Mouse (Mus musculus) midbrain, embryonic 13.5 days (tissue): ENCODE data around the gene Nhlrc2. TPM values are rescaled to one million over a fixed set of nuclear protein-coding genes. Genes with fewer than 3 reads are reported as not detected.

Source experiments
- ATAC-seq: fragments of 200-750 bp; cut with Nextera tagmentation; 2 replicates; pipeline ENCODE4 v1.8.0; 2017; ENCODE audit warnings: mild to moderate bottlenecking, moderate TSS enrichment, moderate library complexity
- H3K27ac ChIP-seq: fragments of 300-500 bp; sonication (generic); 2 replicates; pipeline ENCODE4 v1.5.1; 2015; ENCODE audit warnings: inconsistent platforms, mild to moderate bottlenecking, moderate library complexity
- H3K27me3 ChIP-seq: fragments of 300-500 bp; sonication (generic); 2 replicates; pipeline ENCODE4 v1.6.1; 2015; ENCODE audit warnings: mild to moderate bottlenecking, inconsistent platforms
- H3K36me3 ChIP-seq: fragments of 300-500 bp; sonication (generic); 2 replicates; pipeline ENCODE4 v1.6.1; 2015; ENCODE audit warnings: mild to moderate bottlenecking, inconsistent platforms
- H3K4me1 ChIP-seq: fragments of 300-500 bp; sonication (generic); replicated peaks from 2 replicates; pipeline ENCODE4 v1.6.1; 2015; ENCODE audit warnings: inconsistent platforms
- H3K4me2 ChIP-seq: fragments of 300-500 bp; sonication (generic); replicated peaks from 2 replicates; pipeline ENCODE4 v1.6.1; 2015; ENCODE audit warnings: moderate library complexity, mild to moderate bottlenecking, inconsistent platforms
- H3K4me3 ChIP-seq: fragments of 300-500 bp; sonication (generic); replicated peaks from 2 replicates; pipeline ENCODE4 v1.5.1; 2015; ENCODE audit warnings: mild to moderate bottlenecking, inconsistent platforms
- H3K9ac ChIP-seq: fragments of 300-500 bp; sonication (generic); replicated peaks from 2 replicates; pipeline ENCODE4 v1.6.1; 2015; ENCODE audit warnings: mild to moderate bottlenecking, inconsistent platforms
- H3K9me3 ChIP-seq: fragments of 300-500 bp; sonication (generic); 2 replicates; pipeline ENCODE4 v1.6.1; 2016; ENCODE audit warnings: mild to moderate bottlenecking, inconsistent platforms
- WGBS: fragments of 180-500 bp; shearing (Covaris S2); methylation state at CpG from one replicate; pipeline ENCODE4 v1.1.7; 2015; 5-methylcytosine and 5-hydroxymethylcytosine counted together
- polyA plus RNA-seq: library from polyadenylated mRNA; unstranded; fragments of >200 nt; fragmentation: Nextera tagmentation; extraction: Ambion mirVana; gene quantifications from 2 replicates; pipeline ENCODE4 v1.2.1, GENCODE M21; 2015

Gene Nhlrc2
- polyA plus RNA-seq, 1 experiment from 2014 or later: 11.6 TPM

DNA sequence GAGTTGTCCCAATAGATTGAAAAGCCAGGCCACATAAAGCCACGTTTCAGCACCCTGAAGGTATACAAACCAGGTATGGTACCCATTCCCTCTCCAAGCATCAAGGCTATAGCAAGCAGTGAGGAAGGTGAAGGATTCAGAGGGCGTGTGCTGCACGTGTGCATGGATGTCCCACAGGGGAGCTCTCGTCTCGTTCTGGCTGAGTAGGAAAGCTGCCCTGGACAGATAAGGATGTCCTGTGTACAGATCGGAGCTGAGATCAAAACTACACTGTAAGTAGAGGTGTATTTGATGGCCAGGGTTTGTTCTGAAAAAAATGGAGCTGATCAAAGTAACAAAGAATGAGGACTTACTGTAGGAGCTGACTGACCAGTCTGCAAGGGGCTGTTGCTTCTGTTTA lies 18.9 kb downstream of the Nhlrc2 start:
- no peak overlapping the region for H3K4me3 ChIP-seq
- 84% methylated on average over 6 of the region's 6 CpGs for WGBS
- no peak overlapping the region for H3K9ac ChIP-seq
- no peaks in the 10 kb centered on the region for H3K27me3 ChIP-seq
- no peak for ATAC-seq
- H3K4me2 ChIP-seq: no peak overlapping the region
- no peaks in the 10 kb centered on the region for H3K9me3 ChIP-seq
- no peak overlapping the region for H3K27ac ChIP-seq
- peaks cover 9% of the 10 kb centered on the region for H3K4me1 ChIP-seq
- peaks cover 11% of the 10 kb centered on the region; the same call in 1 of the 2 replicates for H3K36me3 ChIP-seq

DNA sequence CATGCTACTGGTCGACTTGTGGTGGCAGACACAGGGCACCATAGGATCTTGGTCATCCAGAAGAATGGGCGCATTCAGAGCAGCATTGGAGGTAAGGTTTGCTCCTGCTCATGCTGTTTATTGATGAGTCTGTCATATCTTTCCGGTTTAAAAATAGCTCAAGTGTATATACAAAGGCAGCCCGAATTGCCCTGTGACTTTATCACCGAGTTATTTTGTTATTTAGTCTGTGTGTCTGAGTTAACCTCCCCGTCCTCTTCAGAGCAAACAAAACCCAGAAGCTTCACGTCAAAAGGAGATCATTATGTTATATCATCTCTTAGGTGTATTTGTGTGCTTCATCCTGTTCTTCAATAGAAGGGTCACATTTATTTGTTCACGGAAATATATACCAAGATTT lies 22.7 kb downstream of the Nhlrc2 start:
- Histone ChIP-seq H3K9me3 (no peaks in the 10 kb centered on the region), H3K27ac (no peak overlapping the region), H3K27me3 (no peaks in the 10 kb centered on the region), H3K4me2 (no peak overlapping the region), H3K36me3 (peaks cover 12% of the 10 kb centered on the region; the same call in 1 of the 2 replicates), H3K4me1 (peaks cover 7% of the 10 kb centered on the region), H3K9ac (no peak overlapping the region), H3K4me3 (no peak overlapping the region)
- WGBS: 92% methylated on average over 8 of the region's 8 CpGs
- ATAC-seq: no peak

DNA sequence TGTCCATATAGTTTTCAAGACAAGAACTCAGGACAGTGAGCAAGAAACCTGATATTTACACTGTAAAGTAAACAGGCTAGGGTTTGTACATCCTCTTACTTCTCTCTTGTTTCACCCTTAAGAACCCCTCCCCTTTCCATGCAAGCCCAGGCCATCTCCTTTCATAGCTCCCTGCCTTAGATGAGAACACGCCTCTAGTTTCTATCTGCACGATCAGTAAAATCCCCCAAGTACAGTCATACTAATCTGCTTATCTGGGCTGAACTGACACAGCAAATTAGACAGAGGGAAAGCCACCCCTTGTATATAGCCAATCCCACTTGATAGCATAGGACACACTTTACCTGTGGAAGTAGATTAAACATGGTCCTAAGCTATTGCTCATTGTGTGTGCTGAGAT lies 23.2 kb downstream of the Nhlrc2 start:
- Histone ChIP-seq H3K9ac (no peak overlapping the region), H3K4me1 (peaks cover 7% of the 10 kb centered on the region), H3K4me2 (no peak overlapping the region), H3K36me3 (peaks cover 12% of the 10 kb centered on the region; the same call in 1 of the 2 replicates), H3K27ac (no peak overlapping the region), H3K27me3 (no peaks in the 10 kb centered on the region), H3K9me3 (no peaks in the 10 kb centered on the region), H3K4me3 (no peak overlapping the region)
- ATAC-seq: no peak
- 84% methylated on average over 2 of the region's 2 CpGs for WGBS

DNA sequence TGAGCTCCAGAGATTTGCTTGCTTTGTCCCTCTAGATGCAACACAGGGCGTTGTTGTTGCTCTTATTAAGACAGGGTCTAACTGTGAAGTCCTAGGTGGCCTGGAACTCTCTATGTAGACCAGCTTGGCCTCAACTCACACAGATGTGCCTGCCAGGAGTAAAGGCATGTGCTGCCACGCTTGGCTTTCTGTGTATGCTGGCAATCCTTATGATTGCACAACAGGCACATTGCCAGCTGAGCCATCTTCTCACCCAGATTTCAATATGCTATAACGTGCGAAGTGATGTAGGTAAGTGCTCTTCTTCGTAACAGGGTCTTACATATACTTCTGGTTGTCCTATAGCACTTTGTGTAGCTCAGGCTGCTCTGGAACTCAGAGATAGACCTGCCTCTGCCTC lies 23.9 kb downstream of the Nhlrc2 start:
- H3K4me3 ChIP-seq: no peak overlapping the region
- no peak for ATAC-seq
- peaks cover 12% of the 10 kb centered on the region for H3K36me3 ChIP-seq
- H3K4me2 ChIP-seq: no peak overlapping the region
- H3K27ac ChIP-seq: no peak overlapping the region
- peaks cover 5% of the 10 kb centered on the region for H3K4me1 ChIP-seq
- 96% methylated on average over 5 of the region's 5 CpGs for WGBS
- H3K9ac ChIP-seq: no peak overlapping the region
- H3K27me3 ChIP-seq: no peaks in the 10 kb centered on the region
- H3K9me3 ChIP-seq: no peaks in the 10 kb centered on the region

DNA sequence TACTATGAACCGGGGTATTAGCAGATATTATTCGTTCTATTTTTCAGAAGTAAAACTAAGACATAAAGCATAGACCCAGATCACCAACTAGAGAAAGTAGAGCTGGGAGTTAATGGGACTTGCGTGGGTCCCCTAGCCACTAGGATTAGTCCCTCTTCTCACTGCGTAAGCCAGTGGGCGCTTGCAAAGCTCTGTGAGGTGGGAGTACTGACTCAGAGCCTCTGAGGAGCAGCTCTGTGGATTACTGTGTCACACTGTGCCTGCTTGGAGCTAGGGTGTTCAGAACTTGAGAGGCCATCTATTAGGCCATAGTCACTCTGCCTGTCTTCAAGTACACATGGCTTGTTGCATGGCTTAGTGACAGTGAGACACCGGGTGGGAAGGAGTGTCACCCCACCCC lies 25.1 kb downstream of the Nhlrc2 start:
- no peak for ATAC-seq
- Histone ChIP-seq H3K27me3 (no peaks in the 10 kb centered on the region), H3K27ac (no peak overlapping the region), H3K4me2 (no peak overlapping the region), H3K4me1 (no peaks in the 10 kb centered on the region), H3K9me3 (no peaks in the 10 kb centered on the region), H3K4me3 (no peak overlapping the region), H3K36me3 (peaks cover 24% of the 10 kb centered on the region), H3K9ac (no peak overlapping the region)
- WGBS: 91% methylated on average over 6 of the region's 6 CpGs

DNA sequence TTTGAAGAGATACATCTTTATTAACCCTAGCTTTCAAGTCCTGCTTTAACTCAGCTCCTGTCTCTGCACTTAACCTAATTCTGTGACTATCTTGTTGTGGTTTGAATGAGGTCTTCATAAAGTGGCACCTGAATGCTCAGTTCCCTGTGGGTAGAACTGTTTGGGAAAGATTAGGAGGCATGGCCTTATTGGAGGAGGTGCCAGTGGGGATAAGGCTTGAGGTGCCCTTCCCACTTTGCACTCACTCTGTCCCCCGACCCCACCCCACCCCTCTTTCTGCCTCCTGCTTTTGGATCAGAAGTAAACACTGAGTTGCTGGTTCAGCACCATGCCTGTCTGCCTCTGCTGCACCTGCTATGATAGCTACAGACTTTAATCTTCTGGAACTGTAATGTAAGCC lies 29.7 kb downstream of the Nhlrc2 start:
- 100% methylated on average over 1 of the region's 1 CpGs for WGBS
- no peak overlapping the region for H3K4me3 ChIP-seq
- no peak overlapping the region for H3K4me2 ChIP-seq
- no peak overlapping the region for H3K9ac ChIP-seq
- no peaks in the 10 kb centered on the region for H3K4me1 ChIP-seq
- H3K27ac ChIP-seq: no peak overlapping the region
- no peak for ATAC-seq
- H3K9me3 ChIP-seq: no peaks in the 10 kb centered on the region
- H3K36me3 ChIP-seq: peaks cover 26% of the 10 kb centered on the region
- no peaks in the 10 kb centered on the region for H3K27me3 ChIP-seq

DNA sequence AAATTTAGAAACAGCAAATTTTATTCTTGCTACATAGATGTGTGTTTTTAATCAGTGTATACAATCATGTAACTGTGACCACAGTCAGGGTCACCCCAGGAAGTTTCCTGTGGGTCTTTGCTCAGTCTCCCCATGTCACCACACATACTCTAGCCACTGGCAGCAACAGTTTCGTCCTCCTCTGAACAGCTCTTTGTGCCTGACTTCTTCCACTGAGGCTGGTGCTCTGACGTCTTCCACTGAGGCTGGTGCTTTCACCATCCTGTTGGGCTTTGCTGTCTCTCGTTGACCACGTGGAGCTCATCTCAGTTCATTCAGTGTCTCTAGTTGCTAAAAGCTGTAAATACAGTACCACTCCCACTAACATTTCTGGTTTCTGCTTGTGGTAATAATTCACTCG lies 33.9 kb downstream of the Nhlrc2 start:
- Histone ChIP-seq H3K4me3 (no peak overlapping the region), H3K4me2 (no peak overlapping the region), H3K4me1 (peaks cover 3% of the 10 kb centered on the region; the same call in 1 of the 2 replicates), H3K36me3 (peaks cover 27% of the 10 kb centered on the region), H3K27ac (no peak overlapping the region), H3K27me3 (no peaks in the 10 kb centered on the region), H3K9ac (no peak overlapping the region), H3K9me3 (no peaks in the 10 kb centered on the region)
- ATAC-seq: no peak
- 92% methylated on average over 5 of the region's 5 CpGs for WGBS

DNA sequence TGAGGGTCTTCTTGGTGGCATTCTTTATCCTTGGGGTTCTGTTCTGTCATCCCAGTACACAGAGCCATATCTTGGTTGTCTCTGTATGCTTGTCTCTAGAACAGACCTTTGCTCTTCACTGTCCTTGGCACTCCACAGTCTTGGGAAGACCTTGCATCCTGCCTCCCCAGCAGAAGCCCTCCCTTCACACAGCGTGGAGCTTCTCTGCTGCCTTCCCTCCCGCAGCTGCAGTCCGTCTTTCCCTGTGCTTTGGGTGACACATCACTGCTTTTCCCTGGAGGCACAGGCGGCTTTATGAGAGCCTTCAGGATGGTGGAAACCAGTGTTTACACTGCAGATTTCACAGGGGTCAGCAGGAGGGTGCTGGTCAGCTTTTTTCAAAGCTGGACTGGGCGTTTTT lies 35.7 kb downstream of the Nhlrc2 start:
- 82% methylated on average over 5 of the region's 5 CpGs for WGBS
- H3K9me3 ChIP-seq: no peaks in the 10 kb centered on the region
- no peak overlapping the region for H3K4me2 ChIP-seq
- peaks cover 3% of the 10 kb centered on the region; the same call in 1 of the 2 replicates for H3K4me1 ChIP-seq
- no peak overlapping the region for H3K27ac ChIP-seq
- no peak overlapping the region for H3K4me3 ChIP-seq
- peaks cover 23% of the 10 kb centered on the region for H3K36me3 ChIP-seq
- no peaks in the 10 kb centered on the region for H3K27me3 ChIP-seq
- ATAC-seq: no peak
- no peak overlapping the region for H3K9ac ChIP-seq

DNA sequence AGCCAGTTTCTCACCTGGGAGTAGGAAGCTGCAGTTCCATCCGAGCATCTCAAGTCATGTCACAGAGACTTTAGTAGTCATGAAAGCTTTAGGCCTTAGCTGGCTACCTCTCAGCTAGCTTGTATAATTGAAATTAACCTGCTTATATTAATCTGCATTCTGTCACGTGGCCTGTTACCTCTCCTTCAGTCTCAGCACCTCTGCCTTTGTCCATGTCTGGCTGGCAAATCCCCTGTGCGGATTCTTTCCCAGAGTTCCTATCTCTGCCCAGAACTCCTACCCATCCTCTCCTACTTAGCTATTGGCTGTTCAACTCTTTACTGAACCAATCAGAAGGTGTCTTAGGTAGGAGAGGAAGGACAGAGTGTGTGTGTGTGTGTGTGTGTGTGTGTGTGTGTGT lies 36.2 kb downstream of the Nhlrc2 start:
- Histone ChIP-seq H3K4me1 (peaks cover 3% of the 10 kb centered on the region; the same call in 1 of the 2 replicates), H3K9ac (no peak overlapping the region), H3K4me2 (no peak overlapping the region), H3K36me3 (peaks cover 28% of the 10 kb centered on the region), H3K4me3 (no peak overlapping the region), H3K9me3 (no peaks in the 10 kb centered on the region), H3K27ac (no peak overlapping the region), H3K27me3 (no peaks in the 10 kb centered on the region)
- 86% methylated on average over 3 of the region's 3 CpGs for WGBS
- ATAC-seq: no peak

DNA sequence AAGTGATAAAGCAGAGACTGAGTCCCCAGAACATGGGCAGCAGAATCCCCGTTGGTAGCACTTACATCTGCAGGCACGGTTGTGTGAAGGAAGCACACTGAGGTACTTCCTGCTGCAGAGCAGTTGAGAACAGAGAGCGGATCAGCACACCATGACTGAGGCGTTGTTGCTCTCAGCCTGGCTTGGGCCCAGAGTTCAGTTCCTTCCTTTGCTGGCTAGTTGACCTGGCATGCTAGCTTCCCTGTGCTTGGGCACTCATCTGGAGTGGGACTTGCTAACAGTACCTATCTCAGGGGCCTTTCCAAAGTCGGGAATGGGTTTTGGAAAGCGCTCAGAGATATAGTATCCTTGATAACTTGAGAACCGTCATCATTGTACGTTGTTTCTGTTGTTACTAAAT lies 38.3 kb downstream of the Nhlrc2 start:
- peak; percentile 50; the same call in 1 of the 2 replicates for ATAC-seq

DNA sequence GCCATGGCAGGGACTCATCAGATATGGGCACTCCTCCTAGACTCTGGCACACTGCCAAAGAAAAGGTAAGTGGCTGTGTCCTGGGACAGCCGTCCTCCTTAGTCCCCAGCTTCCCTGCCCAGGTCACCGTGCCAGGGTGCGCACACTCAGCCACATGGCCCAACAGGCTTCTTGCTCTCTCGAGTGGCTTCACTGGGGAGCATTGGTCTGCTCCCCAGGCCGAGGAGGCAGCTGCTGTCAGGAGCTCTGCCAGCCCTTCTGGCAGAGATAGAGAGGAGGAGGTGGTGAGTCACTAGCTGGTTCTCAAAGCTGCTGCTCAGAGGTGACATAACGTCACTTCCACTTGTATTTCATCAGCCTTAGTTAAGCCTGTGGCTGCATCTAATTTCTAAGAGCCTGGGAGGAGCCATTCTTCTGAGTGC lies 40.2 kb downstream of the Nhlrc2 start:
- Histone ChIP-seq H3K4me2 (no peak overlapping the region), H3K27me3 (no peaks in the 10 kb centered on the region), H3K9me3 (no peaks in the 10 kb centered on the region), H3K4me3 (no peak overlapping the region), H3K36me3 (peaks cover 52% of the 10 kb centered on the region), H3K27ac (no peak overlapping the region), H3K4me1 (peaks cover 3% of the 10 kb centered on the region; the same call in 1 of the 2 replicates), H3K9ac (no peak overlapping the region)
- WGBS: 86% methylated on average over 6 of the region's 6 CpGs
- ATAC-seq: no peak

More for the DNA sequence above, 38.3 kb downstream of the Nhlrc2 start:
- H3K36me3 ChIP-seq: peaks cover 41% of the 10 kb centered on the region
- WGBS: 85% methylated on average over 8 of the region's 8 CpGs
- H3K9me3 ChIP-seq: no peaks in the 10 kb centered on the region
- H3K4me1 ChIP-seq: peaks cover 3% of the 10 kb centered on the region; the same call in 1 of the 2 replicates
- no peak overlapping the region for H3K9ac ChIP-seq
- no peak overlapping the region for H3K4me2 ChIP-seq
- no peaks in the 10 kb centered on the region for H3K27me3 ChIP-seq
- no peak overlapping the region for H3K27ac ChIP-seq
- H3K4me3 ChIP-seq: no peak overlapping the region

DNA sequence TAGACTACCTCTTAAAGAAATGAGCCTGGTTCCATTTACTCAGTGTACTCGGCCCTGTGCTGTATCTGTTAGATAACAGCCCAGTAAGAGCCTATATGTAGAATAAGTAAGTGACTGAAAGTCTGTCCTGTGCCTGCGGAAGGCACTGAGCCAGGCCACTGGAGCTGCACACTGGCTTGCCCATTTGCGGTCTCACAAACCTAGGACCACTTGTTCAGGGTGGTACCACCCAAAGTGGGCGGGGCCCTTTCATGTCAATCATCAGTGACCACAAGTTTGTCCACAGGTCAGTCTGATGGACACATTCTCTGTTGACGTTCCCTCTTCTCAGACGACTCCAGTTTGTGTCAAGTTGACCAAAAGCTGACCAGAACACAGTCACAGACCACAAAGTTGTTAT lies 40.9 kb downstream of the Nhlrc2 start:
- no peak overlapping the region for H3K9ac ChIP-seq
- no peaks in the 10 kb centered on the region for H3K27me3 ChIP-seq
- no peak overlapping the region for H3K27ac ChIP-seq
- no peak overlapping the region for H3K4me3 ChIP-seq
- peaks cover 58% of the 10 kb centered on the region for H3K36me3 ChIP-seq
- ATAC-seq: no peak
- 92% methylated on average over 6 of the region's 6 CpGs for WGBS
- H3K4me1 ChIP-seq: peaks cover 3% of the 10 kb centered on the region; the same call in 1 of the 2 replicates
- no peaks in the 10 kb centered on the region for H3K9me3 ChIP-seq
- H3K4me2 ChIP-seq: no peak overlapping the region

DNA sequence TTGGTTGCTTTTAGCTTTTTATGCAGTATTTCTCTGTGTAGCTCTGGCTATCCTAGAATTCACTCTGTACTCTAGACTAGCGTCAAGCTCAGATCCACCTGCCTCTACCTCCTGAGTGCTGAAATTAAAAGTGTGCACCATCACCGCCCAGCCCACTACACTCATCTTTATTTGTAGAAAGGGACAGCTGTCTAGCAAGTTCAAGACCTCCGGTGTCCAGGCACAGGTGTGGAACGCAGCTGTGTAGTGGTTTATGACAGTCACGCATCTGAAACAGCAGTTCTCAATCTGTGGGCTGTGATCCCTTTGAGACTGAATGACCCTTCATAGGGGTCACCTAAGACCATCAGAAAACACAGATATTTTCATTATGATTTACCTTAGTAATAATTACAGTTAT lies 41.4 kb downstream of the Nhlrc2 start:
- WGBS: 96% methylated on average over 5 of the region's 5 CpGs
- Histone ChIP-seq H3K9ac (no peak overlapping the region), H3K4me1 (peaks cover 3% of the 10 kb centered on the region; the same call in 1 of the 2 replicates), H3K27me3 (no peaks in the 10 kb centered on the region), H3K4me2 (no peak overlapping the region), H3K27ac (no peak overlapping the region), H3K4me3 (no peak overlapping the region), H3K9me3 (no peaks in the 10 kb centered on the region), H3K36me3 (peaks cover 61% of the 10 kb centered on the region)
- ATAC-seq: no peak
